Mouse (Mus musculus) bone marrow, adult 2 months (tissue): ENCODE results near the gene P2ry4.

Experiments
- CTCF ChIP-seq: fragments of 200-500 bp; IDR thresholded peaks from 2 replicates; pipeline ENCODE4 v1.5.1; 2011; ENCODE audit warnings: low read length, control low read depth; ENCODE audit not compliant: control insufficient read depth, insufficient read depth
- POLR2A ChIP-seq: fragments of 200-500 bp; IDR thresholded peaks from 2 replicates; pipeline ENCODE4 v1.6.1; 2011; ENCODE audit warnings: low read depth, mild to moderate bottlenecking, control low read depth, low read length, borderline replicate concordance; ENCODE audit not compliant: control insufficient read depth

- TF ChIP-seq CTCF (no peak), POLR2A (no peak)
Measured at GRCm38 (mm10) chrX:100638477-100638876, 43.8 kb upstream of the P2ry4 start.
